Mouse (Mus musculus): ENCODE measurements around the gene Lsm12.

DNA sequence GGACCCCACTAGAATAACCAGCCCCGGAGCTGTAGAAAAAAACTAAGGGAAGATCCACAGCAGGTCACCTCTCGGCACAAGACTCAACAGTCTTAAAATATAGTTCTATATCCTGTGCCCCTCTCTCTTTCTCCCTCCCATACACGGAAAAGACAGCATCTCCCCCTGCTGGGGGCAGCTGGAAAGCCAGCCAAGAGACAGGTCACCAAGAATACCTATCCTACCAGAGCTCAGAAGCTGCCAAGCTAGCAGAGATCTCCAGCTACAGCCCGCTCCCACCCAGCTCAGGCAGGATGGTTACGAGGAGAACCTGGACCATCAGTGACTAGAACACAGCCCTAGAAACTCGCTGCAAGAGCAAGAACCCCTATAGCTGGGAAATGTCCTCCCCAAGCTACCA lies 38.1 kb upstream of the Lsm12 start:
- TF ChIP-seq MAX (IDR thresholded peaks at IDR 0.05; ENCODE audit: low read length) (no peak), ELF1 (IDR thresholded peaks at IDR 0.05; ENCODE audit: low read depth, low read length) (peak; percentile 45; the same call in 1 of the 2 replicates), CTCF (conservative IDR thresholded peaks at IDR 0.05 in 1 of 2, IDR thresholded peaks at IDR 0.05 in 1 of 2; ENCODE audit: low read depth in 2 of 2, low read length in 2 of 2) (peak; percentile 82 to 96), EP300 (IDR thresholded peaks at IDR 0.05; ENCODE audit: low read length) (no peak), RAD21 (IDR thresholded peaks at IDR 0.05; ENCODE audit: low read depth, low read length) (peak; percentile 92), IRF4 (IDR thresholded peaks at IDR 0.05; ENCODE audit: low read depth, low read length) (peak; percentile 46; the same call in 1 of the 2 replicates), NRF1 (IDR thresholded peaks at IDR 0.05; ENCODE audit: low read depth, low read length) (no peak), MXI1 (IDR thresholded peaks at IDR 0.05; ENCODE audit: low read depth, low read length) (no peak), ETS1 (conservative IDR thresholded peaks at IDR 0.05; ENCODE audit: low read depth, low read length) (no peak), BHLHE40 (IDR thresholded peaks at IDR 0.05; ENCODE audit: low read depth, low read length) (no peak)
